Mouse (Mus musculus): ENCODE results near the gene Ptk7. TPM values are rescaled to one million over a fixed set of nuclear protein-coding genes. Genes with fewer than 3 reads are reported as not detected.

Ptk7 gene
- total and polyA plus RNA-seq, 3 experiments: 0.11 to 4.8 (median 0.29) TPM

GRCm38 (mm10) chr17:46548741-46549140, 80.6 kb downstream of the Ptk7 start:
- Histone ChIP-seq H3K9me3 (replicated peaks; ENCODE audit: low read length) (no peaks in the 10 kb centered on the region), H3K4me1 (ENCODE audit: control insufficient read depth in 1 of 2, insufficient read depth in 2 of 2) (peaks cover 15 to 23% of the 10 kb centered on the region in 2 experiments), H3K36me3 (replicated peaks in 1 of 2; ENCODE audit: control insufficient read depth in 1 of 2, insufficient read depth in 1 of 2, low read length in 1 of 2) (peaks cover 33 to 72% of the 10 kb centered on the region in 2 experiments), H3K4me2 (ENCODE audit: insufficient read depth, low read depth, poor library complexity, severe bottlenecking) (no peak overlapping the region), H3K27me3 (replicated peaks) (no peaks in the 10 kb centered on the region), H3K79me2 (replicated peaks; ENCODE audit: control insufficient read depth, extremely low read depth, insufficient read depth, poor library complexity, severe bottlenecking) (0 out of 2 replicates have a peak, but pooled peaks cover 4% of the 10 kb centered on the region), H3K9ac (ENCODE audit: insufficient read depth, low read depth) (no peak overlapping the region), H3K27ac (ENCODE audit: insufficient read depth, low read depth) (no peak overlapping the region), H3K4me3 (replicated peaks in 1 of 3; ENCODE audit: low read depth in 2 of 3, low read length in 2 of 3, poor library complexity in 1 of 3) (no peak overlapping the region)
- no peak for TF ChIP-seq EP300 (IDR thresholded peaks at IDR 0.05; ENCODE audit: low read length)
- TF ChIP-seq USF2 (conservative IDR thresholded peaks at IDR 0.05; ENCODE audit: low read depth, low read length): no peak
- no peak for TF ChIP-seq ZMIZ1 (IDR thresholded peaks at IDR 0.05; ENCODE audit: low read depth, low read length)
- TF ChIP-seq MEF2A (IDR thresholded peaks at IDR 0.05; ENCODE audit: borderline replicate concordance, low read depth, low read length): no peak
- TF ChIP-seq JUN (IDR thresholded peaks at IDR 0.05; ENCODE audit: insufficient read depth, low read depth, low read length): no peak
- TF ChIP-seq ZKSCAN1 (IDR thresholded peaks at IDR 0.05; ENCODE audit: borderline replicate concordance, low read depth, low read length): no peak
- no peak for TF ChIP-seq MYC (IDR thresholded peaks at IDR 0.05; ENCODE audit: low read depth, low read length)
- TF ChIP-seq MAX (IDR thresholded peaks at IDR 0.05; ENCODE audit: low read length): no peak
- no peak for TF ChIP-seq POLR2AphosphoS2 (IDR thresholded peaks at IDR 0.05; ENCODE audit: low read depth, low read length)
- no peak for TF ChIP-seq USF1 (IDR thresholded peaks at IDR 0.05; ENCODE audit: low read depth, low read length)
- no peak for TF ChIP-seq KAT2A (IDR thresholded peaks at IDR 0.05; ENCODE audit: insufficient replicate concordance, low read length)
- no peak for DNase-seq (ENCODE audit: extremely low read depth)
- dilution Hi-C loops (cut with MboI; ENCODE audit: extremely low pct_ligation_motif_present, extremely low pct_unique_long_range_greater_than_20kb, low sequenced_read_pairs) (no loop called here), in situ Hi-C loops (cut with MboI; ENCODE audit: low pct_ligation_motif_present, low pct_unique_long_range_greater_than_20kb, low sequenced_read_pairs) (no loop called here)

GRCm38 (mm10) chr17:46547923-46548322, 81.4 kb downstream of the Ptk7 start:
- no peaks in the 10 kb centered on the region for H3K27me3 ChIP-seq (replicated peaks)
- H3K4me1 ChIP-seq (ENCODE audit: control insufficient read depth in 1 of 2, insufficient read depth in 2 of 2): peaks cover 7 to 15% of the 10 kb centered on the region in 2 experiments
- DNase-seq (ENCODE audit: extremely low read depth): no peak
- peaks cover 33 to 64% of the 10 kb centered on the region in 2 experiments for H3K36me3 ChIP-seq (replicated peaks in 1 of 2; ENCODE audit: control insufficient read depth in 1 of 2, insufficient read depth in 1 of 2, low read length in 1 of 2)
- H3K9me3 ChIP-seq (replicated peaks; ENCODE audit: low read length): no peaks in the 10 kb centered on the region
- no peaks in the 10 kb centered on the region for H3K79me2 ChIP-seq (replicated peaks; ENCODE audit: control insufficient read depth, extremely low read depth, insufficient read depth, poor library complexity, severe bottlenecking)
- no peak overlapping the region for H3K9ac ChIP-seq (ENCODE audit: insufficient read depth, low read depth)
- no peak overlapping the region for H3K4me2 ChIP-seq (ENCODE audit: insufficient read depth, low read depth, poor library complexity, severe bottlenecking)
- in situ Hi-C loops (cut with MboI; ENCODE audit: low pct_ligation_motif_present, low pct_unique_long_range_greater_than_20kb, low sequenced_read_pairs) (no loop called here), dilution Hi-C loops (cut with MboI; ENCODE audit: extremely low pct_ligation_motif_present, extremely low pct_unique_long_range_greater_than_20kb, low sequenced_read_pairs) (no loop called here)
- no peak overlapping the region for H3K27ac ChIP-seq (ENCODE audit: insufficient read depth, low read depth)
- no peak overlapping the region for H3K4me3 ChIP-seq (replicated peaks in 1 of 3; ENCODE audit: low read depth in 2 of 3, low read length in 2 of 3, poor library complexity in 1 of 3)
- no peak for TF ChIP-seq ELF1 (IDR thresholded peaks at IDR 0.05; ENCODE audit: low read depth, low read length)
- 0 out of 2 replicates have a peak, but pooled peaks have one; percentile 27 for TF ChIP-seq CHD2 (IDR thresholded peaks at IDR 0.05; ENCODE audit: low read length)

GRCm38 (mm10) chr17:46546995-46547394, 82.3 kb downstream of the Ptk7 start:
- TF ChIP-seq UBTF (IDR thresholded peaks at IDR 0.05; ENCODE audit: low read depth, low read length) (no peak), MEF2A (IDR thresholded peaks at IDR 0.05; ENCODE audit: borderline replicate concordance, low read depth, low read length) (no peak), CTCF (conservative IDR thresholded peaks at IDR 0.05 in 1 of 2, IDR thresholded peaks at IDR 0.05 in 1 of 2; ENCODE audit: low read depth in 2 of 2, low read length in 2 of 2) (no peak), PAX5 (IDR thresholded peaks at IDR 0.05; ENCODE audit: low read length) (no peak), USF1 (IDR thresholded peaks at IDR 0.05; ENCODE audit: low read depth, low read length) (no peak), ETS1 (conservative IDR thresholded peaks at IDR 0.05; ENCODE audit: low read depth, low read length) (no peak), ZMIZ1 (IDR thresholded peaks at IDR 0.05; ENCODE audit: low read depth, low read length) (no peak), IRF4 (IDR thresholded peaks at IDR 0.05; ENCODE audit: low read depth, low read length) (no peak), ZNF384 (IDR thresholded peaks at IDR 0.05; ENCODE audit: low read depth, low read length) (no peak), TBP (conservative IDR thresholded peaks at IDR 0.05; ENCODE audit: low read depth, low read length) (no peak)
- no peaks in the 10 kb centered on the region for H3K79me2 ChIP-seq (replicated peaks; ENCODE audit: control insufficient read depth, extremely low read depth, insufficient read depth, poor library complexity, severe bottlenecking)
- H3K36me3 ChIP-seq (replicated peaks in 1 of 2; ENCODE audit: control insufficient read depth in 1 of 2, insufficient read depth in 1 of 2, low read length in 1 of 2): peaks cover 33 to 58% of the 10 kb centered on the region in 2 experiments
- no peak overlapping the region for H3K9ac ChIP-seq (ENCODE audit: insufficient read depth, low read depth)
- in situ Hi-C loops (cut with MboI; ENCODE audit: low pct_ligation_motif_present, low pct_unique_long_range_greater_than_20kb, low sequenced_read_pairs): no loop called here
- DNase-seq (ENCODE audit: extremely low read depth): no peak
- no peak overlapping the region for H3K27ac ChIP-seq (ENCODE audit: insufficient read depth, low read depth)
- H3K4me1 ChIP-seq (ENCODE audit: control insufficient read depth in 1 of 2, insufficient read depth in 2 of 2): peaks cover 4 to 6% of the 10 kb centered on the region in 2 experiments
- H3K9me3 ChIP-seq (replicated peaks; ENCODE audit: low read length): no peaks in the 10 kb centered on the region
- H3K27me3 ChIP-seq (replicated peaks): no peaks in the 10 kb centered on the region
- dilution Hi-C loops (cut with MboI; ENCODE audit: extremely low pct_ligation_motif_present, extremely low pct_unique_long_range_greater_than_20kb, low sequenced_read_pairs): no loop called here
- H3K4me3 ChIP-seq (replicated peaks in 1 of 3; ENCODE audit: low read depth in 2 of 3, low read length in 2 of 3, poor library complexity in 1 of 3): no peak overlapping the region
- H3K4me2 ChIP-seq (ENCODE audit: insufficient read depth, low read depth, poor library complexity, severe bottlenecking): no peak overlapping the region
